Mouse (Mus musculus): ENCODE data around the gene Kdm2b. TPM values are rescaled to one million over a fixed set of nuclear protein-coding genes. Genes with fewer than 3 reads are reported as not detected.

The Kdm2b gene
- polyA plus RNA-seq, 1 experiment from 2014 or later = 31.7 TPM

DNA sequence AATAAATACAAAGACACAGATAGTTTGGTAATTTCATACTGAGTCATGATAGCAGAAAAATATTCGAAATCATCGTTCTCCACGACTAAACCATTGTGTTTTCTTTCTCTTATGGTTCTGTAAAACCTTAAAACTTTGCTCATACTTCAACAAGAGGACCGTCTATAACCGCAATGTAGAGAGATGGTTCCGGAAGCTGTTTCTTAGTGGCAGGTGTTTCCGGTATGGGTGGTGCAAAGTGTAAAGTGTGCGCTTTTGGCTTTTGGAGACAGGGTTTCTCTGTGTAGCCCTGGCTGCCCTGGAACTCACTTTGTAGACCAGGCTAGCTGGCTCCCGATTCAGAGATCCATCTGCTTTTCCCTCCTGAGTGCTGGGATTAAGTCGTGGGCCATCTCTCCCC, 157.1 kb downstream of the Kdm2b start:
- H3K4me3 ChIP-seq (ENCODE audit: low read depth, low read length) = no peak overlapping the region
- H3K9me3 ChIP-seq (ENCODE audit: control insufficient read depth, low read length) = no peaks in the 10 kb centered on the region
- WGBS = 86% methylated on average over 10 of the region's 10 CpGs
- no peaks in the 10 kb centered on the region for H3K36me3 ChIP-seq (ENCODE audit: control insufficient read depth, insufficient read depth, low read length)
- no peak for ATAC-seq (replicated peaks; ENCODE audit: low FRiP score, low TSS enrichment, low read depth)
- no peak overlapping the region for H3K9ac ChIP-seq (ENCODE audit: low read length)
- DNase-seq (ENCODE audit: low spot score) = no peak
- no peak overlapping the region for H3K27ac ChIP-seq (ENCODE audit: low read depth)
- H3K4me2 ChIP-seq (ENCODE audit: low read length) = no peak overlapping the region
- H3K27me3 ChIP-seq (replicated peaks; ENCODE audit: control insufficient read depth, insufficient read depth, low read length) = no peaks in the 10 kb centered on the region
- H3K4me1 ChIP-seq (replicated peaks; ENCODE audit: control insufficient read depth, insufficient read depth, low read length) = no peaks in the 10 kb centered on the region

DNA sequence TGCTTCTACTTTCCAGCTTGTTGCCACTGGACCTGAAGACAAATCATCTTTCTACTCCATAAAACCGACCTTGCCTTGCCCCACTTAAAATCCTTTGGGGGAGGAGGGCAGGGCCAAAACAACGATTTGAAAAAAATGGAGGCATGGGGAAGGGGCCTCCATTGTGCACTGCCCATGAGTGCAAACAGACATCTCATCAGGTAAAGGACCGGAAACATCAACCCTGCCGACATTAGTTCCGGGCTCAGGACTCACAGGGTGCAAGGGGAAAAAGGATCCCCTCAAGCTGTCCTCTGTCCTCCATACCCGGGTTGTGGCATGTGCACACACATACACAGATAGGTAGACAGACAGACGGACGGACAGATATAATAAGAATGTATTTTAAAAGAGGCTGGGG, 164.5 kb downstream of the Kdm2b start:
- Histone ChIP-seq H3K4me1 (replicated peaks; ENCODE audit: control insufficient read depth, insufficient read depth, low read length) (peaks cover 2% of the 10 kb centered on the region; the same call in 1 of the 2 replicates), H3K36me3 (ENCODE audit: control insufficient read depth, insufficient read depth, low read length) (no peaks in the 10 kb centered on the region), H3K4me3 (ENCODE audit: low read depth, low read length) (no peak overlapping the region), H3K9me3 (ENCODE audit: control insufficient read depth, low read length) (no peaks in the 10 kb centered on the region), H3K4me2 (ENCODE audit: low read length) (no peak overlapping the region), H3K27ac (ENCODE audit: low read depth) (no peak overlapping the region), H3K27me3 (replicated peaks; ENCODE audit: control insufficient read depth, insufficient read depth, low read length) (no peaks in the 10 kb centered on the region), H3K9ac (ENCODE audit: low read length) (no peak overlapping the region)
- no peak for DNase-seq (ENCODE audit: low spot score)
- 84% methylated on average over 8 of the region's 8 CpGs for WGBS
- ATAC-seq (replicated peaks; ENCODE audit: low FRiP score, low TSS enrichment, low read depth) = no peak

DNA sequence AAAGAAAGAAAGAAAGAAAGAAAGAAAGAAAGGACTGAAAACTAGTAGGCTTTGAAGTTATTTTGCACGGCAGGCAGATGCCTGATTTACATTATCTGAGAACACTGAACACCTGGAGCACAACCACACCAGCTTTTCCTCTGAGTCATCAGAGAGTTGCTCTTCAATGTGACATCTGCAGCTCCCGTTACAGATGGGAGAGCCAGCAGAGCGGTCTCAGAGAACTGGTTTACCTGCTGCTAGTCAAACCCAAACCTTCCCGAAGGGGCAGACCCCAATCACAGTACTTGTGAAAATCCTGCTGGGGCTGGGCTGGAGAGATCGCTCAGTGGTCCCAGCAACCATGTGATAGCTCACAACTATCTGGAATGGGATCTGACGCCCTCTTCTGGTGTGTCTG, 165.2 kb downstream of the Kdm2b start:
- H3K4me3 ChIP-seq (ENCODE audit: low read depth, low read length) = no peak overlapping the region
- no peak overlapping the region for H3K27ac ChIP-seq (ENCODE audit: low read depth)
- H3K27me3 ChIP-seq (replicated peaks; ENCODE audit: control insufficient read depth, insufficient read depth, low read length) = no peaks in the 10 kb centered on the region
- H3K9me3 ChIP-seq (ENCODE audit: control insufficient read depth, low read length) = no peaks in the 10 kb centered on the region
- ATAC-seq (replicated peaks; ENCODE audit: low FRiP score, low TSS enrichment, low read depth) (no peak), DNase-seq (ENCODE audit: low spot score) (no peak)
- WGBS = 64% methylated on average over 6 of the region's 6 CpGs
- H3K4me2 ChIP-seq (ENCODE audit: low read length) = no peak overlapping the region
- H3K9ac ChIP-seq (ENCODE audit: low read length) = no peak overlapping the region
- peaks cover 2% of the 10 kb centered on the region; the same call in 1 of the 2 replicates for H3K36me3 ChIP-seq (ENCODE audit: control insufficient read depth, insufficient read depth, low read length)
- H3K4me1 ChIP-seq (replicated peaks; ENCODE audit: control insufficient read depth, insufficient read depth, low read length) = peaks cover 7% of the 10 kb centered on the region

DNA sequence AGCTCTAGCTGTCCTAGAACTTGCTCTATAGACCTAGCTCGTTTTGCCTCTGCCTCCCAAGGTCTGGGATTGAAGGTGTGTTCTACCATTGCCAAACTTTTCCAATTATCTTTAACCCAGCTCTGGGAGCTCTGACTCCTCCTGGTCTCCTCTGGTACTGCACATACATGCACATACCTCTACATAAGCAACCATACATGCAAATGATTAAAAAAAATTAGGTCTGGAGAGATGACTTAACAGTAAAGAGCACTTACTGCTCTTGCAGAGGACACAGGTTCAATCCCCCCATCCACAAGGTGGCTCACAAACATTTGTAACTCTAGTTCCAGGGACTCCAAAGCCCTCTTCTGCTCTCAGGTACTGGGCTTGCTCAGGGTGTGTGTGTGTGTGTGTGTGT, 165.6 kb downstream of the Kdm2b start:
- Histone ChIP-seq H3K27ac (ENCODE audit: low read depth) (no peak overlapping the region), H3K4me2 (ENCODE audit: low read length) (no peak overlapping the region), H3K9ac (ENCODE audit: low read length) (no peak overlapping the region), H3K27me3 (replicated peaks; ENCODE audit: control insufficient read depth, insufficient read depth, low read length) (no peaks in the 10 kb centered on the region), H3K9me3 (ENCODE audit: control insufficient read depth, low read length) (no peaks in the 10 kb centered on the region), H3K4me1 (replicated peaks; ENCODE audit: control insufficient read depth, insufficient read depth, low read length) (peaks cover 9% of the 10 kb centered on the region), H3K4me3 (ENCODE audit: low read depth, low read length) (no peak overlapping the region), H3K36me3 (ENCODE audit: control insufficient read depth, insufficient read depth, low read length) (peaks cover 7% of the 10 kb centered on the region; the same call in 1 of the 2 replicates)
- no peak for ATAC-seq (replicated peaks; ENCODE audit: low FRiP score, low TSS enrichment, low read depth)
- WGBS = 93% methylated on average over 1 of the region's 1 CpGs
- DNase-seq (ENCODE audit: low spot score) = no peak

DNA sequence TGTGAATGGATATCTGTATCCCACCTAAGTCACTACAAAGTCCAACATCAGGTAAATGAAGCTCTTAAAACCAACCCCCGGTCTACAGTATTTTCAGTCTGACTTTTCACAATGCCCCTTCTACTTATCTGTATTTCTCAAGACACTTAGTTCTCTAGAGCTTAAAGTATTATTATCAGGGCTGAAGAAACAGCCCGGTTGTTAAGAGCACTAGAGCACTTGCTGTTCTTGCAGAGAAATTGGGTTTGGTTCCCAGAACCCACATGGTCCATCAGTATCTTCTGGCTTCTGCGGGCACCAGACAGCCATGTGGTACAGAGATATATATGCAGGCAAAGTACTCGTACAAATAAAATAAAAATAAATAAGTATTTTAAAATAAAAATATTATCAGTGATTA, 167.2 kb downstream of the Kdm2b start:
- Histone ChIP-seq H3K36me3 (ENCODE audit: control insufficient read depth, insufficient read depth, low read length) (peaks cover 23% of the 10 kb centered on the region), H3K27me3 (replicated peaks; ENCODE audit: control insufficient read depth, insufficient read depth, low read length) (no peaks in the 10 kb centered on the region), H3K4me2 (ENCODE audit: low read length) (no peak overlapping the region), H3K9me3 (ENCODE audit: control insufficient read depth, low read length) (no peaks in the 10 kb centered on the region), H3K4me1 (replicated peaks; ENCODE audit: control insufficient read depth, insufficient read depth, low read length) (peaks cover 9% of the 10 kb centered on the region), H3K27ac (ENCODE audit: low read depth) (no peak overlapping the region), H3K9ac (ENCODE audit: low read length) (no peak overlapping the region), H3K4me3 (ENCODE audit: low read depth, low read length) (no peak overlapping the region)
- ATAC-seq (replicated peaks; ENCODE audit: low FRiP score, low TSS enrichment, low read depth) (no peak), DNase-seq (ENCODE audit: low spot score) (no peak)
- WGBS = 94% methylated on average over 4 of the region's 4 CpGs

DNA sequence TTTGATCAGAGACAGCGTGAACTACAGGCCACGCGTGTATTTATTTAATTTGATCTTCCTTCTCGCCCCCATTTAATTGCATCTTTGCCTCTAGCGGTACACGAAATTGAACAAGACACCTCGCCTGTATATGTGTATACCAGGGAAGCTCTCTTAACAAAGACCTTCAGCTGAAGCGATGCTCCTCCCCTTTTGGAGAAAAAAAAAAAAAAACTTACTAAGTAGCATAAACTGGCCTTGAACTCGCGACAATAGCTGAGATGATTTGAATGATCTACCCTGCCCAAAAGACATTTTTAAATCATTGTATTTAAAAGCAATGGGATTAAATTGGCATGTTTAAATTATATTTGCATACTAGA, 168.1 kb downstream of the Kdm2b start:
- Histone ChIP-seq H3K27ac (ENCODE audit: low read depth) (peak overlapping the region; percentile 95), H3K27me3 (replicated peaks; ENCODE audit: control insufficient read depth, insufficient read depth, low read length) (no peaks in the 10 kb centered on the region), H3K4me1 (replicated peaks; ENCODE audit: control insufficient read depth, insufficient read depth, low read length) (peaks cover 9% of the 10 kb centered on the region), H3K9me3 (ENCODE audit: control insufficient read depth, low read length) (no peaks in the 10 kb centered on the region), H3K36me3 (ENCODE audit: control insufficient read depth, insufficient read depth, low read length) (peaks cover 32% of the 10 kb centered on the region), H3K4me2 (ENCODE audit: low read length) (peak overlapping the region; percentile 57), H3K4me3 (ENCODE audit: low read depth, low read length) (peak overlapping the region; percentile 77), H3K9ac (ENCODE audit: low read length) (peak overlapping the region; percentile 80)
- ATAC-seq (replicated peaks; ENCODE audit: low FRiP score, low TSS enrichment, low read depth) = peak; percentile 69
- no peak for DNase-seq (ENCODE audit: low spot score)
- WGBS = 0% methylated on average over 10 of the region's 10 CpGs

DNA sequence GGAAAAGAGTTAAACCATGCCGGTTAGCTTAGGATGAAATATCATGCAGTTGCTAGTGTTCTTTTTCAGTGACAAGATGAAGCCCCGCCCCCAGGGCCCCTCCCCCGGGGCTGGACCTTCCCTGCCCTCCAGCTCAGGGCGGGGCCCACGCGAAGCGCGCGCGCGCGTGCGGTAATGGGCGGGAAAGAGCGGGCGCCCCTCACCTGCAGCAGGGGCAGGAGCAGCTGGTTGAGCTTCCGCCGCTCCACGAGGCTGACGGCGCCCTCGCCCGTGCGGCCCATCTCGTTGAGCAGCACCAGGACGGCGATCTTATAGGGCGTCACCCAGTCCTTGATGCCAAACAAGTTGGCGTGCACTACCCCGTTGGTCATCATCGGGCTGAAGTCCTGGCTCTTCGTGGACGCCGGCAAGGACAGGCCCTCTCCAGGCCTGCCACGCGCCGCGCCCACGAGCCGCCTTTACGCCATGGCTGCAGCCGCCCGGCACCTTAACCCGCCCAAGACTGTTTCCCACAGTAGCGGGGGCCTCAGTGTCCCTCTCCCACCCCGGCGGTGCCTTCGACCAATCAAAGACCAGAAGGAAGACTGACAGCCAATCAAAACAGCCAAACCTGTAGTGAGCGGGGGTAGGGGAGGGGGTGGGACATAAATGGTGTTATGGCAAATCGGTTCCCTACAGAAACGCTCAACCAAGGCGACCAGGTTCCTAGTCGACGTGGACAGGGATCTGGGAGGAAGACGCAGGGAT, 168.7 kb downstream of the Kdm2b start, which contains the start of gene Anapc5:
TSS of gene Anapc5 (minus strand) at position 563 of the 747 bp plus-strand sequence.
- peak within 1 kb of the TSS; percentile 95 for H3K27ac ChIP-seq (ENCODE audit: low read depth)
- under 1% methylated on average over 55 of the region's 55 CpGs for WGBS
- peak within 1 kb of the TSS; percentile 77 for H3K4me3 ChIP-seq (ENCODE audit: low read depth, low read length)
- DNase-seq (ENCODE audit: low spot score) (peak; percentile 97), ATAC-seq (replicated peaks; ENCODE audit: low FRiP score, low TSS enrichment, low read depth) (peak; percentile 100)
- peak within 1 kb of the TSS; percentile 80 for H3K9ac ChIP-seq (ENCODE audit: low read length)
- H3K36me3 ChIP-seq (ENCODE audit: control insufficient read depth, insufficient read depth, low read length) = peaks cover 38% of the 10 kb centered on the region
- no peaks in the 10 kb centered on the region for H3K9me3 ChIP-seq (ENCODE audit: control insufficient read depth, low read length)
- H3K4me2 ChIP-seq (ENCODE audit: low read length) = peak within 1 kb of the TSS; percentile 57
- H3K4me1 ChIP-seq (replicated peaks; ENCODE audit: control insufficient read depth, insufficient read depth, low read length) = peaks cover 9% of the 10 kb centered on the region
- H3K27me3 ChIP-seq (replicated peaks; ENCODE audit: control insufficient read depth, insufficient read depth, low read length) = no peaks in the 10 kb centered on the region

Data from intestine, embryonic 14.5 days (tissue).